Mouse (Mus musculus) testis, adult 2 months (tissue): ENCODE results near the gene Shc3.

Source experiments
- CTCF ChIP-seq: fragments of 200-500 bp; IDR thresholded peaks from 2 replicates; pipeline ENCODE4 v1.5.1; 2012; ENCODE audit warnings: low read depth, mild to moderate bottlenecking, inconsistent platforms, low read length, moderate library complexity; ENCODE audit not compliant: control insufficient read depth, insufficient read depth, insufficient replicate concordance
- POLR2A ChIP-seq: fragments of 200-500 bp; IDR thresholded peaks from 2 replicates; pipeline ENCODE4 v1.6.1; 2012; ENCODE audit warnings: low read depth, mild to moderate bottlenecking, inconsistent platforms, low read length, moderate library complexity; ENCODE audit not compliant: control insufficient read depth

DNA sequence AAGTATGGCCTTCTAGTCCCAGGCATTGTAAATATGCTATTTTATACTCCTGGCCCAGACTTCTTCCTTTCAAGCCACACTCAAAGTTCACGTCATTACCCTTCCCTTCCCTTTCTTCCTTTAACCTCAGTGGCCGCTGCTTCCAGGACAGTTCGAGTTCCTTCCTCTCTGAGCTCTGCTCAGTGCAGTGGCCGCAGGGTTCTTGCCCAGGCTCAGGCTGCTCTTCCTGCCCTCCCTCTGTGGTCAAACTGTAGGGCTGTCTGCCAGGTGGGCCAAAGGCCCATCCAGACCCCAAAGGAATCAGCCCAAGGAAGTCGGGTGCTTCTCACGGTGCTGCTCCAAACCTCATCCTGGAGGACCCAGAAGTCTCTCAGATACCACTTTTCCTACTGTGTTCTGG, 151.4 kb downstream of the Shc3 start:
- TF ChIP-seq POLR2A = no peak
- no peak for TF ChIP-seq CTCF
